Mouse (Mus musculus) bone marrow, adult 2 months (tissue): Measurements from ENCODE around the gene Cd79a. TPM values are rescaled to one million over a fixed set of nuclear protein-coding genes. Genes with fewer than 3 reads are reported as not detected.

ENCODE experiments used
- H3K27ac ChIP-seq: fragments of 200-500 bp; 2 replicates; pipeline ENCODE4 v1.5.1; 2012; ENCODE audit warnings: low read depth, mild to moderate bottlenecking, control low read depth, inconsistent platforms, low read length; ENCODE audit not compliant: control insufficient read depth, poor library complexity, insufficient read depth
- H3K4me1 ChIP-seq: fragments of 200-500 bp; 2 replicates; pipeline ENCODE4 v1.6.1; 2011; ENCODE audit warnings: low read length; ENCODE audit not compliant: control insufficient read depth, insufficient read depth
- H3K4me3 ChIP-seq: fragments of 200-500 bp; replicated peaks from 2 replicates; pipeline ENCODE3; 2011; ENCODE audit warnings: mild to moderate bottlenecking, low read depth, low read length, control low read depth; ENCODE audit not compliant: control insufficient read depth
- CTCF ChIP-seq: fragments of 200-500 bp; IDR thresholded peaks from 2 replicates; pipeline ENCODE4 v1.5.1; 2011; ENCODE audit warnings: low read length, control low read depth; ENCODE audit not compliant: control insufficient read depth, insufficient read depth
- POLR2A ChIP-seq: fragments of 200-500 bp; IDR thresholded peaks from 2 replicates; pipeline ENCODE4 v1.6.1; 2011; ENCODE audit warnings: low read depth, mild to moderate bottlenecking, control low read depth, low read length, borderline replicate concordance; ENCODE audit not compliant: control insufficient read depth
- WGBS: fragments of 180-500 bp; shearing (Covaris S2); methylation state at CpG from one replicate; pipeline ENCODE4 v1.1.7; 2018; 5-methylcytosine and 5-hydroxymethylcytosine counted together
- polyA plus RNA-seq: library from polyadenylated mRNA; stranded (reverse); fragments of >200 nt; gene quantifications from 2 replicates; pipeline ENCODE4 v1.2.4, GENCODE M21; 2011; ENCODE audit warnings: low replicate concordance; ENCODE audit not compliant: missing spikeins, insufficient read depth, insufficient read length

The Cd79a gene
- polyA plus RNA-seq, 1 experiment = 126 TPM

- Histone ChIP-seq H3K27ac (no peak overlapping the region), H3K4me1 (no peaks in the 10 kb centered on the region; the same call in none of the 2 replicates), H3K4me3 (no peak overlapping the region)
- WGBS = 75% methylated on average over 5 of the region's 5 CpGs
- TF ChIP-seq POLR2A (no peak), CTCF (no peak)
These were observed 37.9 kb upstream of the Cd79a start for GRCm38 (mm10) chr7:24859234-24859633.

GRCm38 (mm10) chr7:24861913-24862312, 35.3 kb upstream of the Cd79a start, which contains the start of gene Gm9844:
Gene Gm9844 (plus strand): TSS chr7:24862213.
- Histone ChIP-seq H3K27ac (no peak within 1 kb of the TSS), H3K4me1 (no peaks in the 10 kb centered on the region; the same call in none of the 2 replicates), H3K4me3 (no peak within 1 kb of the TSS)
- TF ChIP-seq POLR2A (no peak), CTCF (no peak)
- 85% methylated on average over 7 of the region's 7 CpGs for WGBS

GRCm38 (mm10) chr7:24862853-24863252, 34.3 kb upstream of the Cd79a start:
- Histone ChIP-seq H3K4me1 (no peaks in the 10 kb centered on the region; the same call in none of the 2 replicates), H3K4me3 (no peak overlapping the region), H3K27ac (no peak overlapping the region)
- 27% methylated on average over 4 of the region's 4 CpGs for WGBS
- TF ChIP-seq CTCF = no peak
- TF ChIP-seq POLR2A = no peak

GRCm38 (mm10) chr7:24864156-24864555, 33.0 kb upstream of the Cd79a start:
- WGBS = 44% methylated on average over 6 of the region's 6 CpGs
- no peak for TF ChIP-seq POLR2A
- no peak for TF ChIP-seq CTCF

GRCm38 (mm10) chr7:24869080-24869479, 28.1 kb upstream of the Cd79a start:
- no peak overlapping the region for H3K27ac ChIP-seq
- WGBS = 64% methylated on average over 17 of the region's 17 CpGs
- H3K4me1 ChIP-seq = no peaks in the 10 kb centered on the region; the same call in none of the 2 replicates
- no peak overlapping the region for H3K4me3 ChIP-seq
- TF ChIP-seq POLR2A = no peak
- no peak for TF ChIP-seq CTCF

More at GRCm38 (mm10) chr7:24864156-24864555, 33.0 kb upstream of the Cd79a start:
- H3K27ac ChIP-seq = no peak overlapping the region
- H3K4me3 ChIP-seq = no peak overlapping the region
- no peaks in the 10 kb centered on the region; the same call in none of the 2 replicates for H3K4me1 ChIP-seq

- TF ChIP-seq CTCF (no peak), POLR2A (no peak)
- H3K4me3 ChIP-seq = no peak within 1 kb of the TSS
- 74% methylated on average over 41 of the region's 41 CpGs for WGBS
- no peaks in the 10 kb centered on the region; the same call in 1 of the 2 replicates for H3K4me1 ChIP-seq
- H3K27ac ChIP-seq = no peak within 1 kb of the TSS
These were observed 27.5 kb upstream of the Cd79a start, which contains the start of the genes Lypd4 and Dmrtc2 for GRCm38 (mm10) chr7:24869532-24870165. Gene Lypd4 (minus strand): TSS chr7:24869941. Gene Dmrtc2 (plus strand): TSS chr7:24870057.

- no peak for TF ChIP-seq POLR2A
- no peak for TF ChIP-seq CTCF
- no peak overlapping the region for H3K27ac ChIP-seq
- H3K4me3 ChIP-seq = no peak overlapping the region
- 37% methylated on average over 3 of the region's 3 CpGs for WGBS
- peaks cover 2% of the 10 kb centered on the region; the same call in 1 of the 2 replicates for H3K4me1 ChIP-seq
These were observed 19.6 kb upstream of the Cd79a start for GRCm38 (mm10) chr7:24877588-24877987.

- Histone ChIP-seq H3K4me1 (peaks cover 2% of the 10 kb centered on the region; the same call in 1 of the 2 replicates), H3K4me3 (no peak overlapping the region), H3K27ac (no peak overlapping the region)
- TF ChIP-seq CTCF (no peak), POLR2A (no peak)
- WGBS = 88% methylated on average over 2 of the region's 2 CpGs
These were observed 17.6 kb upstream of the Cd79a start for GRCm38 (mm10) chr7:24879620-24880019.
